In the genomic region with DNA sequence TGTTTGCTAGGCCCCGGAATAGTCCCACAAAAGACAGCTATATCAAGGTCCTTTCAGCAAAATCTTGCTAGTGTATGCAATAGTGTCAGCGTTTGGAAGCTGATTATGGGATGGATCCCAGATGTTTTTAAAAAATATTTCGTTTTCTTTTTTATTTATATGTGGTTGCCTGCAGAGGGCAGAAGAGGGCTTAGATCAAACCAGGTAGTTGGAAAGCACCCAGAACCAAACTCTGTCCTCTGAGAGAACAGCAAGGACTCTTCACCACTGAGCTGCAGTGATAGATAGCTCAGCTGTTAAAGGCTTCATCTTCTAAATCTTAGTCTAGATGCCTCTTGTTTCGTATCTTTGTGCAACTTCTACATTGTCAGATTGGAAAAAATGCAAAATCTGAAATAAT, we compare ENCODE assay signal across 9 mouse cellular contexts. TPM values are rescaled to one million over a fixed set of nuclear protein-coding genes. Genes with fewer than 3 reads are reported as not detected.
DNase-seq lines count a peak whose midpoint lies in the region; ATAC-seq and TF ChIP-seq lines count a peak whose summit lies in the region.
"Had no signal": no experiment of that assay in that cellular context is flagged by ENCODE, and none has a peak within 500 bp of the region (broad histone marks: within the 10 kb centered on the region; RNA-seq: fewer than 3 reads in every experiment).

No protein-coding gene starts in this region.

- no peaks in the 10 kb centered on the region for H3K36me3 ChIP-seq in intestine, postnatal 0 days (ENCODE audit: control insufficient read depth, insufficient read depth)
- no peaks in the 10 kb centered on the region for H3K36me3 ChIP-seq in intestine, embryonic 16.5 days (ENCODE audit: control insufficient read depth, insufficient read depth, low read length)
- no peaks in the 10 kb centered on the region for H3K36me3 ChIP-seq in hindbrain, embryonic 14.5 days (replicated peaks; ENCODE audit: control insufficient read depth, insufficient read depth)
- H3K36me3 ChIP-seq: heart, embryonic 15.5 days had no signal

- TF ChIP-seq CTCF in intestine, postnatal 0 days (IDR thresholded peaks at IDR 0.05; ENCODE audit: low read depth): peak; percentile 55
- TF ChIP-seq CTCF in Patski (IDR thresholded peaks at IDR 0.05): peak; percentile 55

- peak; percentile 25 to 30 for DNase-seq in B cell, adult 2 months
- no peak for DNase-seq in Patski (ENCODE audit: low read depth, low spot score)
- peak; percentile 55 for DNase-seq in kidney, postnatal 14 days
- DNase-seq in left cerebral cortex, postnatal 4 days: no peak
- DNase-seq in hindbrain, embryonic 14.5 days (ENCODE audit: low spot score): no peak
- DNase-seq in layer of hippocampus, adult 9-11 months: no peak

- CTCF ChIA-PET in Patski (lab: Charles Lee): interaction anchor here (0.6 to 2.4 kb wide), 2 partner anchors 205 to 228 kb away, joined by 3 to 10 read pairs; a partner anchor contains a TSS

- ATAC-seq in intestine, postnatal 0 days: no peak
- no peak for ATAC-seq in intestine, embryonic 16.5 days
- ATAC-seq in Patski: no peak
- no peak for ATAC-seq in hindbrain, embryonic 14.5 days (ENCODE audit: low FRiP score)

- H3K9ac ChIP-seq in intestine, postnatal 0 days (ENCODE audit: low read depth, low read length): no peak overlapping the region
- no peak overlapping the region for H3K9ac ChIP-seq in intestine, embryonic 16.5 days (ENCODE audit: low read depth, low read length)
- H3K9ac ChIP-seq in hindbrain, embryonic 14.5 days: no peak overlapping the region
- H3K9ac ChIP-seq: heart, embryonic 15.5 days had no signal

- H3K4me3 ChIP-seq in intestine, postnatal 0 days (ENCODE audit: low read depth, low read length): no peak overlapping the region
- H3K4me3 ChIP-seq in intestine, embryonic 16.5 days (ENCODE audit: low read length): no peak overlapping the region
- no peak overlapping the region for H3K4me3 ChIP-seq in hindbrain, embryonic 14.5 days (replicated peaks; ENCODE audit: low read length)
- H3K4me3 ChIP-seq: heart, embryonic 15.5 days had no signal

- intact Hi-C loops in left cerebral cortex, postnatal 4 days (cut with DNase I): no loop called here

- no peak overlapping the region for H3K27ac ChIP-seq in intestine, postnatal 0 days (ENCODE audit: low read depth, low read length)
- no peak overlapping the region for H3K27ac ChIP-seq in intestine, embryonic 16.5 days (ENCODE audit: low read length)
- H3K27ac ChIP-seq in hindbrain, embryonic 14.5 days: no peak overlapping the region
- H3K27ac ChIP-seq: heart, embryonic 15.5 days had no signal

- in situ Hi-C loops in Patski (cut with MboI; ENCODE audit: low pct_unique_long_range_greater_than_20kb): loop anchor here (5.0 kb wide), 2 partner anchors 133 to 228 kb away; a partner anchor contains a TSS

- H3K9me3 ChIP-seq in intestine, postnatal 0 days (ENCODE audit: control insufficient read depth): no peaks in the 10 kb centered on the region
- no peaks in the 10 kb centered on the region for H3K9me3 ChIP-seq in intestine, embryonic 16.5 days (ENCODE audit: control insufficient read depth, low read length)
- no peaks in the 10 kb centered on the region for H3K9me3 ChIP-seq in hindbrain, embryonic 14.5 days (ENCODE audit: control insufficient read depth, low read length)
- H3K9me3 ChIP-seq: heart, embryonic 15.5 days had no signal

- H3K27me3 ChIP-seq in intestine, postnatal 0 days (replicated peaks; ENCODE audit: control insufficient read depth, insufficient read depth, low read length): no peaks in the 10 kb centered on the region
- no peaks in the 10 kb centered on the region for H3K27me3 ChIP-seq in intestine, embryonic 16.5 days (replicated peaks; ENCODE audit: control insufficient read depth, insufficient read depth, low read length)
- peaks cover 69% of the 10 kb centered on the region for H3K27me3 ChIP-seq in Patski
- H3K27me3 ChIP-seq in hindbrain, embryonic 14.5 days (ENCODE audit: control insufficient read depth, insufficient read depth, low read length): no peaks in the 10 kb centered on the region
- H3K27me3 ChIP-seq: heart, embryonic 15.5 days had no signal

- no peak overlapping the region for H3K4me2 ChIP-seq in intestine, postnatal 0 days (replicated peaks; ENCODE audit: low read depth)
- H3K4me2 ChIP-seq in intestine, embryonic 16.5 days (ENCODE audit: low read depth, low read length): no peak overlapping the region
- no peak overlapping the region for H3K4me2 ChIP-seq in hindbrain, embryonic 14.5 days (replicated peaks)
- H3K4me2 ChIP-seq: heart, embryonic 15.5 days had no signal

- POLR2A ChIA-PET in Patski (lab: Charles Lee): interaction anchor here (0.7 to 0.9 kb wide), 2 partner anchors 614 to 1764 kb away, joined by 3 read pairs; no protein-coding TSS in a partner anchor

- 33% methylated on average over 4 of the region's 4 CpGs for WGBS in intestine, postnatal 0 days
- WGBS in intestine, embryonic 16.5 days: 37% methylated on average over 4 of the region's 4 CpGs
- WGBS in hindbrain, embryonic 14.5 days: 48% methylated on average over 4 of the region's 4 CpGs

- no peaks in the 10 kb centered on the region for H3K4me1 ChIP-seq in intestine, postnatal 0 days (replicated peaks; ENCODE audit: control insufficient read depth, insufficient read depth, low read length)
- no peaks in the 10 kb centered on the region for H3K4me1 ChIP-seq in intestine, embryonic 16.5 days (ENCODE audit: control insufficient read depth, insufficient read depth, low read length)
- H3K4me1 ChIP-seq in hindbrain, embryonic 14.5 days (replicated peaks; ENCODE audit: control insufficient read depth, insufficient read depth, low read length): no peaks in the 10 kb centered on the region
- H3K4me1 ChIP-seq: heart, embryonic 15.5 days had no signal

RNA-seq across cellular contexts. Expression of a gene that starts 35.9 kb away (rescaled TPM):
- 13.1 and 13.9 TPM in 2 replicates for polyA plus RNA-seq in intestine, postnatal 0 days (2015; fragmentation: Nextera tagmentation; extraction: Ambion mirVana)
- polyA plus RNA-seq in intestine, embryonic 16.5 days (2015; fragmentation: Nextera tagmentation; extraction: Ambion mirVana): 21.9 and 22.8 TPM in 2 replicates
- polyA plus RNA-seq in Patski (2021): 63.9 TPM
- 10 to 100 TPM; 88.3 to 93.0 TPM for total RNA-seq in left cerebral cortex, postnatal 4 days (2021)
- polyA plus RNA-seq in hindbrain, embryonic 14.5 days (2014; fragmentation: Nextera tagmentation; extraction: Ambion mirVana): 103 and 111 TPM in 2 replicates

RNA-seq across cellular contexts. Expression of a gene that starts 36.0 kb away (rescaled TPM):
- 5.4 and 5.8 TPM in 2 replicates for polyA plus RNA-seq in intestine, postnatal 0 days (2015; fragmentation: Nextera tagmentation; extraction: Ambion mirVana)
- polyA plus RNA-seq in intestine, embryonic 16.5 days (2015; fragmentation: Nextera tagmentation; extraction: Ambion mirVana): 9.1 and 9.7 TPM in 2 replicates
- 77.4 TPM for polyA plus RNA-seq in Patski (2021)
- 10 to 100 TPM; 82.5 to 92.3 TPM for total RNA-seq in left cerebral cortex, postnatal 4 days (2021)
- 18.0 and 20.5 TPM in 2 replicates for polyA plus RNA-seq in hindbrain, embryonic 14.5 days (2014; fragmentation: Nextera tagmentation; extraction: Ambion mirVana)

Comparison
In these comparisons a context has a peak if more than half of its experiments do, and no peak if none do; other contexts are left out.
1. DNase-seq: peak in B cell, adult 2 months (2 of 2) and kidney, postnatal 14 days (single experiment); none in Patski (single experiment), left cerebral cortex, postnatal 4 days (single experiment), hindbrain, embryonic 14.5 days (single experiment) and layer of hippocampus, adult 9-11 months (single experiment).